Mouse (Mus musculus) spleen, adult 2 months (tissue): Measurements from ENCODE around the gene Acad10. TPM values are rescaled to one million over a fixed set of nuclear protein-coding genes. Genes with fewer than 3 reads are reported as not detected.
"Not testable (repeated sequence)": the region's sequence is repeated elsewhere in the genome, so short reads cannot be mapped to it uniquely, and the experiment has no call there.

Experiments used
- DNase-seq, 2 experiments: peaks; one replicate each; pipeline versions ENCODE4 v3.0.0 to v3.0.0-alpha.2; 2012 to 2021; ENCODE audit warnings: low spot score in 2 of 2, low read depth in 1 of 2
- H3K27ac ChIP-seq: fragments of 200-500 bp; 2 replicates; pipeline ENCODE4 v1.5.1; 2012; ENCODE audit warnings: low read length, inconsistent platforms; ENCODE audit not compliant: insufficient read depth
- H3K27me3 ChIP-seq: fragments of 200-500 bp; 2 replicates; pipeline ENCODE4 v1.6.1; 2012; ENCODE audit warnings: mild to moderate bottlenecking, moderate library complexity, low read length, inconsistent platforms; ENCODE audit not compliant: control insufficient read depth, insufficient read depth
- H3K36me3 ChIP-seq: fragments of 200-500 bp; 2 replicates; pipeline ENCODE4 v1.6.1; 2012; ENCODE audit warnings: mild to moderate bottlenecking, low read length, inconsistent platforms; ENCODE audit not compliant: control insufficient read depth, insufficient read depth
- H3K4me1 ChIP-seq: fragments of 200-500 bp; 2 replicates; pipeline ENCODE4 v1.6.1; 2011; ENCODE audit warnings: inconsistent platforms; ENCODE audit not compliant: control insufficient read depth, insufficient read depth, insufficient read length
- H3K4me3 ChIP-seq: fragments of 200-500 bp; 2 replicates; pipeline ENCODE4 v1.5.1; 2011; ENCODE audit warnings: mild to moderate bottlenecking, inconsistent platforms; ENCODE audit not compliant: insufficient read depth, insufficient read length; ENCODE audit errors: extremely low read depth
- CTCF ChIP-seq: fragments of 200-500 bp; IDR thresholded peaks from 2 replicates; pipeline ENCODE4 v1.5.1; 2011; ENCODE audit warnings: mild to moderate bottlenecking, inconsistent platforms; ENCODE audit not compliant: insufficient read depth, insufficient read length, insufficient replicate concordance; ENCODE audit errors: extremely low read depth
- POLR2A ChIP-seq: fragments of 200-500 bp; IDR thresholded peaks from 2 replicates; pipeline ENCODE4 v1.6.1; 2011; ENCODE audit warnings: low read depth, low read length, inconsistent platforms
- WGBS: fragments of 180-500 bp; shearing (Covaris S2); methylation state at CpG from one replicate; pipeline ENCODE4 v1.1.7; 2018; 5-methylcytosine and 5-hydroxymethylcytosine counted together
- polyA plus RNA-seq: library from polyadenylated mRNA; depleted of rRNA; stranded (reverse); fragments of >200 nt; gene quantifications from 2 replicates; pipeline ENCODE4 v1.2.3, GENCODE M21; 2012

The Acad10 gene
- polyA plus RNA-seq, 1 experiment, result 3.9 TPM

DNA sequence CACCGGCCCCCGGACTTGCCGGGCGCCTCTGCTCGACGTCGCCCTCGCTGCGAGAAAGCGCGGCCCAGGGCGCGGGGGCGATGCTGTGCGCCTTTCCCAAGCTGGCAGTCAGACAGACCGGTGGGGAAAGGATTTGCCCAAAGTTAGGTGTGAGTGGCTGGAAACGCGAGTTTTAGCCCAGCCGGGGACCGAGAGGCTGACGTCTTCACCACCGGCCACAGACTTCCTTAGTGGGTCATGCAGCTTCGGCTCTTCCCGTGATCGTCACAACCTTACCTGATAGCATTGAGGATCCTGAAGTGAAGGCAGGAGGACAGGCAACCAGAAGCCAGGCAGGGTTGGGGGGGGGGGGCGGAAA is 562 bp upstream of the Acad10 start:
- 1% methylated on average over 26 of the region's 26 CpGs for WGBS

GRCm38 (mm10) chr5:121657656-121658055 is 2.7 kb downstream of the Acad10 start:
- not testable (repeated sequence) for H3K36me3 ChIP-seq, H3K4me1 ChIP-seq, H3K4me3 ChIP-seq, H3K27ac ChIP-seq, H3K27me3 ChIP-seq, DNase-seq
- 92% methylated on average over 6 of the region's 6 CpGs for WGBS

More for the DNA sequence above, 562 bp upstream of the Acad10 start:
- H3K4me3 ChIP-seq, result peak overlapping the region; percentile 81
- DNase-seq, result peak in 1 of 2 experiments; percentile 10
- no peaks in the 10 kb centered on the region for H3K27me3 ChIP-seq
- peaks cover 2% of the 10 kb centered on the region; the same call in 1 of the 2 replicates for H3K4me1 ChIP-seq
- H3K36me3 ChIP-seq, result peaks cover 13% of the 10 kb centered on the region
- H3K27ac ChIP-seq, result peak overlapping the region; percentile 73
- TF ChIP-seq CTCF (no peak), POLR2A (no peak)

- not testable (repeated sequence) for H3K4me1 ChIP-seq, H3K36me3 ChIP-seq, DNase-seq, H3K27me3 ChIP-seq, H3K27ac ChIP-seq, H3K4me3 ChIP-seq
- WGBS, result 59% methylated on average over 6 of the region's 6 CpGs
Observed at GRCm38 (mm10) chr5:121656866-121657265, 3.4 kb downstream of the Acad10 start.

DNA sequence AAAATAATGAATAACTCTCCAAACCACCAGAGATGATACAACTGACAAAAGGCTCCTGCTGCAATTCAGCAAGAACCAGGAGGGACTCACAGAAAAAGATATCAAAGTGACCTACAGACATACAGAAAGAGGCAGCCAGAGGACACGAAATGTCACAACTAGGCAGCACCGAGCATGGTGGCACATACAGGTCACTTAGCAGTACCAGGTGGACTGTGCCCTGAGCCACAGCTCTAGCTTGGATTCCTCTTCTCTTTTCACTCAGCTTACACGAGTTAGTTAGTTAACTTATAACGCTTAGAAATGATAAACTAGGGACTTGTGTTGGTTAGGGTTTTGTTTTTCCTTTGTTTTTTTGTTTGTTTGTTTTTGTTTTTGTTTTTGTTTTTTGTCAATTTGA is 5.8 kb downstream of the Acad10 start:
- no peak for DNase-seq
- no peaks in the 10 kb centered on the region for H3K36me3 ChIP-seq
- no peak overlapping the region for H3K4me3 ChIP-seq
- no peaks in the 10 kb centered on the region for H3K4me1 ChIP-seq
- H3K27ac ChIP-seq, result no peak overlapping the region
- no peaks in the 10 kb centered on the region for H3K27me3 ChIP-seq
- WGBS, result 86% methylated on average over 4 of the region's 4 CpGs
- TF ChIP-seq POLR2A (no peak), CTCF (no peak)

DNA sequence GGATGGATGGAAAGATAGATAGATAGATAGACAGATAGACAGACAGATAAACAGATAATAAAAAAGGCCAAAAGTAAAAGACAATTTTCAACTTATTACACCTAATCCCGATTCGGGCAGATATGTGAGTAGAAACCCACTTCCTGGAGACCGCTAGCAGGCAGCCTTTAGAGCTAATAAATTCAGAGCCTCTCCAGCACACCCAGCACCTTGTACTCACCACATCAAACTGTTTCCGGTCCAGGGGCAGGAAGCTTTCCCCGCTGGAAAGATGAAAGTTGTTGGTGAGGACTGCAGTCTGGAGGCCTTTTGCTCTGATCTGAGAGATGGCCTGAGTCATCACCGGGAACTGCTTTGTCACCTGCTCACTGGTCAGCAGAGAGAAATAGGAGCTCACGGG is 11.2 kb downstream of the Acad10 start:
- no peak for TF ChIP-seq POLR2A
- 57% methylated on average over 7 of the region's 7 CpGs for WGBS
- Histone ChIP-seq H3K27ac (no peak overlapping the region), H3K4me1 (no peaks in the 10 kb centered on the region), H3K36me3 (no peaks in the 10 kb centered on the region; the same call in 1 of the 2 replicates), H3K27me3 (no peaks in the 10 kb centered on the region), H3K4me3 (no peak overlapping the region)
- no peak for DNase-seq

DNA sequence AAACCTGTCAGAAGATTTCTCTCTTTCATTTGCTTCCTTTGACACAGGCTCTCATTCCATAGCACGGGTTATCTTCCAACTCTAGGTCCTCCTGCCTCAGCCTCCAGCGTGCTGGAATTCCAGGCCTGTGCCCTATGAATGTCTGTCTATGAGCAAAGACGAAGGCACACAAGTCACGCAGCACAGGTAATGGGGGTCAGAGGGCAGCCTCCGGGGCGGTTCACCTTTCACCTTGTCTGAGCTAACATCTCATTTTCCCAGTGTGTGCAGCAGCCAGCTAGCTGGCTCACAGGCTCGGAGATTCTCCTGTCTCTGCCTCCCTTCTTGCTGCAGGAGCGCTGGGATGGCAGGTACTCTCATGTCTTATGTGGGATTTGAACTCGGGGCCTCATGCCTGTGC is 20.7 kb downstream of the Acad10 start:
- DNase-seq, result no peak

GRCm38 (mm10) chr5:121637296-121637695 is 23.0 kb downstream of the Acad10 start:
- Histone ChIP-seq H3K27ac (no peak overlapping the region), H3K36me3 (no peaks in the 10 kb centered on the region), H3K4me3 (no peak overlapping the region), H3K27me3 (no peaks in the 10 kb centered on the region), H3K4me1 (no peaks in the 10 kb centered on the region)
- no peak for TF ChIP-seq POLR2A
- TF ChIP-seq CTCF, result no peak
- 91% methylated on average over 6 of the region's 6 CpGs for WGBS
- no peak for DNase-seq

More for the DNA sequence above, 20.7 kb downstream of the Acad10 start:
- H3K36me3 ChIP-seq, result no peaks in the 10 kb centered on the region
- TF ChIP-seq POLR2A, result no peak
- TF ChIP-seq CTCF, result no peak
- no peaks in the 10 kb centered on the region for H3K4me1 ChIP-seq
- H3K27ac ChIP-seq, result no peak overlapping the region
- 92% methylated on average over 9 of the region's 9 CpGs for WGBS
- H3K27me3 ChIP-seq, result no peaks in the 10 kb centered on the region
- no peak overlapping the region for H3K4me3 ChIP-seq

DNA sequence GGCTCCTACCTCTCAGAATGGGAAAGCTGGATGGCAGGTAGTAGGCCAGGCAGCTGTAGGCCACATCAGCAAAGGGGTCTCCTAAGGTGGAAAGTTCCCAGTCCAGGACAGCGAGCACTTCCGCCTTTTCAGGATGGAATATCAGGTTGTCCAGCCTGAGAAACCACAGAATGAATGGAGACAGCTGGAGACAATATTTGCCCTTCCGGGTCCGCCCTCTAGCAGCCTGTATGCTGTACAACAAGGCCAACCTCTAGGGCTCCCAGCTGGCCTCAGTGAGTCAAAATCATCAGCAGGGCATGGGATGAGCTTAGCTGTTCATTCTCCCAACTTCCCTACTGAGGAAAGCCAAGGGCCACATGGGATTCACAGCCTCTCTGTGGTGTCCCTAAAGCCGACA is 25.6 kb downstream of the Acad10 start:
- DNase-seq, result no peak
- no peak overlapping the region for H3K4me3 ChIP-seq
- H3K27me3 ChIP-seq, result no peaks in the 10 kb centered on the region
- TF ChIP-seq POLR2A (no peak), CTCF (no peak)
- no peaks in the 10 kb centered on the region for H3K36me3 ChIP-seq
- no peaks in the 10 kb centered on the region for H3K4me1 ChIP-seq
- no peak overlapping the region for H3K27ac ChIP-seq
- 95% methylated on average over 5 of the region's 5 CpGs for WGBS
